Mouse (Mus musculus): ENCODE data around the gene Taf8. TPM values are rescaled to one million over a fixed set of nuclear protein-coding genes. Genes with fewer than 3 reads are reported as not detected.
"Not testable (repeated sequence)": the region's sequence is repeated elsewhere in the genome, so short reads cannot be mapped to it uniquely, and the experiment has no call there.

Gene Taf8
- polyA plus RNA-seq, 1 experiment from 2014 or later: 32.4 TPM

GRCm38 (mm10) chr17:47504941-47505346 lies 2.9 kb upstream of the Taf8 start, which contains the start of gene Ccnd3:
Gene Ccnd3 (plus strand): TSS chr17:47505051.
- Histone ChIP-seq H3K9ac (peak within 1 kb of the TSS; percentile 31), H3K4me3 (replicated peaks) (peak within 1 kb of the TSS; percentile 40), H3K36me3 (peaks cover 8% of the 10 kb centered on the region), H3K9me3 (replicated peaks) (no peaks in the 10 kb centered on the region), H3K27ac (replicated peaks) (peak within 1 kb of the TSS; percentile 44; the same call in 1 of the 2 replicates), H3K4me2 (replicated peaks) (peak within 1 kb of the TSS; percentile 72), H3K27me3 (no peaks in the 10 kb centered on the region), H3K4me1 (peaks cover 44% of the 10 kb centered on the region)
- ATAC-seq (ENCODE audit: insufficient number of reproducible peaks, low FRiP score, low TSS enrichment, low read depth): 0 out of 2 replicates have a peak, but pooled peaks have one; percentile 5
- 3% methylated on average over 22 of the region's 22 CpGs for WGBS

- no peaks in the 10 kb centered on the region for H3K27me3 ChIP-seq
- peaks cover 44% of the 10 kb centered on the region for H3K4me1 ChIP-seq
- H3K4me2 ChIP-seq (replicated peaks): peak overlapping the region; percentile 72
- H3K4me3 ChIP-seq (replicated peaks): peak overlapping the region; percentile 40
- WGBS: 69% methylated on average over 5 of the region's 5 CpGs
- peaks cover 12% of the 10 kb centered on the region for H3K36me3 ChIP-seq
- no peak overlapping the region for H3K27ac ChIP-seq (replicated peaks)
- ATAC-seq (ENCODE audit: insufficient number of reproducible peaks, low FRiP score, low TSS enrichment, low read depth): no peak
- 0 out of 2 replicates have a peak overlapping the region, but pooled peaks have one; percentile 31 for H3K9ac ChIP-seq
- no peaks in the 10 kb centered on the region for H3K9me3 ChIP-seq (replicated peaks)
These were observed 2.1 kb upstream of the Taf8 start for GRCm38 (mm10) chr17:47504228-47504627.

GRCm38 (mm10) chr17:47503689-47504088 lies 1.6 kb upstream of the Taf8 start:
- Histone ChIP-seq H3K36me3 (peaks cover 17% of the 10 kb centered on the region), H3K9me3 (replicated peaks) (no peaks in the 10 kb centered on the region), H3K9ac (no peak overlapping the region), H3K4me1 (peaks cover 44% of the 10 kb centered on the region), H3K27me3 (no peaks in the 10 kb centered on the region), H3K27ac (replicated peaks) (no peak overlapping the region), H3K4me2 (replicated peaks) (no peak overlapping the region), H3K4me3 (replicated peaks) (no peak overlapping the region)
- ATAC-seq (ENCODE audit: insufficient number of reproducible peaks, low FRiP score, low TSS enrichment, low read depth): no peak

- not testable (repeated sequence) for H3K4me2 ChIP-seq (replicated peaks); H3K9me3 ChIP-seq (replicated peaks); H3K27me3 ChIP-seq; ATAC-seq (ENCODE audit: insufficient number of reproducible peaks, low FRiP score, low TSS enrichment, low read depth); H3K9ac ChIP-seq
- H3K27ac ChIP-seq (replicated peaks): peak overlapping the region; percentile 58; the same call in 1 of the 2 replicates
- H3K4me1 ChIP-seq: peaks cover 34% of the 10 kb centered on the region
- H3K4me3 ChIP-seq (replicated peaks): peak overlapping the region; percentile 91
- 78% methylated on average over 6 of the region's 6 CpGs for WGBS
- peaks cover 25% of the 10 kb centered on the region for H3K36me3 ChIP-seq
These were observed 584 bp upstream of the Taf8 start for GRCm38 (mm10) chr17:47502707-47503045.

GRCm38 (mm10) chr17:47501531-47501930 lies 561 bp downstream of the Taf8 start:
- ATAC-seq (ENCODE audit: insufficient number of reproducible peaks, low FRiP score, low TSS enrichment, low read depth): no peak
- Histone ChIP-seq H3K4me2 (replicated peaks) (peak overlapping the region; percentile 88), H3K36me3 (peaks cover 33% of the 10 kb centered on the region), H3K4me3 (replicated peaks) (peak overlapping the region; percentile 91), H3K9me3 (replicated peaks) (no peaks in the 10 kb centered on the region), H3K4me1 (peaks cover 28% of the 10 kb centered on the region), H3K27ac (replicated peaks) (peak overlapping the region; percentile 90), H3K9ac (peak overlapping the region; percentile 72), H3K27me3 (no peaks in the 10 kb centered on the region)
- 8% methylated on average over 11 of the region's 11 CpGs for WGBS

GRCm38 (mm10) chr17:47494132-47494531 lies 8.0 kb downstream of the Taf8 start:
- WGBS: 90% methylated on average over 11 of the region's 11 CpGs
- Histone ChIP-seq H3K27me3 (no peaks in the 10 kb centered on the region), H3K9me3 (replicated peaks) (no peaks in the 10 kb centered on the region), H3K4me1 (no peaks in the 10 kb centered on the region), H3K9ac (no peak overlapping the region), H3K36me3 (peaks cover 89% of the 10 kb centered on the region), H3K4me2 (replicated peaks) (no peak overlapping the region), H3K4me3 (replicated peaks) (no peak overlapping the region), H3K27ac (replicated peaks) (no peak overlapping the region)
- no peak for ATAC-seq (ENCODE audit: insufficient number of reproducible peaks, low FRiP score, low TSS enrichment, low read depth)

- Histone ChIP-seq H3K4me1 (no peaks in the 10 kb centered on the region), H3K9ac (no peak overlapping the region), H3K36me3 (peaks cover 89% of the 10 kb centered on the region), H3K4me2 (replicated peaks) (no peak overlapping the region), H3K4me3 (replicated peaks) (no peak overlapping the region), H3K27me3 (no peaks in the 10 kb centered on the region), H3K9me3 (replicated peaks) (no peaks in the 10 kb centered on the region), H3K27ac (replicated peaks) (no peak overlapping the region)
- 90% methylated on average over 6 of the region's 6 CpGs for WGBS
- ATAC-seq (ENCODE audit: insufficient number of reproducible peaks, low FRiP score, low TSS enrichment, low read depth): no peak
These were observed 8.4 kb downstream of the Taf8 start for GRCm38 (mm10) chr17:47493653-47494052.

- peaks cover 88% of the 10 kb centered on the region for H3K36me3 ChIP-seq
- WGBS: 82% methylated on average over 6 of the region's 6 CpGs
These were observed 9.4 kb downstream of the Taf8 start for GRCm38 (mm10) chr17:47492731-47493130.

GRCm38 (mm10) chr17:47490791-47491190 lies 11.3 kb downstream of the Taf8 start:
- Histone ChIP-seq H3K27me3 (no peaks in the 10 kb centered on the region), H3K27ac (replicated peaks) (no peak overlapping the region), H3K36me3 (peaks cover 74% of the 10 kb centered on the region), H3K4me3 (replicated peaks) (no peak overlapping the region), H3K9ac (no peak overlapping the region), H3K9me3 (replicated peaks) (no peaks in the 10 kb centered on the region), H3K4me2 (replicated peaks) (no peak overlapping the region), H3K4me1 (peaks cover 5% of the 10 kb centered on the region; the same call in 1 of the 2 replicates)
- no peak for ATAC-seq (ENCODE audit: insufficient number of reproducible peaks, low FRiP score, low TSS enrichment, low read depth)
- 84% methylated on average over 9 of the region's 9 CpGs for WGBS

More at GRCm38 (mm10) chr17:47492731-47493130, 9.4 kb downstream of the Taf8 start:
- H3K9me3 ChIP-seq (replicated peaks): no peaks in the 10 kb centered on the region
- H3K4me2 ChIP-seq (replicated peaks): no peak overlapping the region
- no peaks in the 10 kb centered on the region for H3K4me1 ChIP-seq
- no peak overlapping the region for H3K9ac ChIP-seq
- no peak for ATAC-seq (ENCODE audit: insufficient number of reproducible peaks, low FRiP score, low TSS enrichment, low read depth)
- H3K27ac ChIP-seq (replicated peaks): no peak overlapping the region
- H3K4me3 ChIP-seq (replicated peaks): no peak overlapping the region
- H3K27me3 ChIP-seq: no peaks in the 10 kb centered on the region

- Histone ChIP-seq H3K27me3 (no peaks in the 10 kb centered on the region), H3K36me3 (peaks cover 25% of the 10 kb centered on the region), H3K27ac (replicated peaks) (no peak overlapping the region), H3K9ac (no peak overlapping the region), H3K4me2 (replicated peaks) (no peak overlapping the region), H3K9me3 (replicated peaks) (no peaks in the 10 kb centered on the region), H3K4me1 (peaks cover 26% of the 10 kb centered on the region), H3K4me3 (replicated peaks) (no peak overlapping the region)
- ATAC-seq (ENCODE audit: insufficient number of reproducible peaks, low FRiP score, low TSS enrichment, low read depth): no peak
- 82% methylated on average over 3 of the region's 3 CpGs for WGBS
These were observed 16.3 kb downstream of the Taf8 start for GRCm38 (mm10) chr17:47485791-47486190.

GRCm38 (mm10) chr17:47484993-47485392 lies 17.1 kb downstream of the Taf8 start:
- 4% methylated on average over 3 of the region's 3 CpGs for WGBS
- no peak for ATAC-seq (ENCODE audit: insufficient number of reproducible peaks, low FRiP score, low TSS enrichment, low read depth)
- no peak overlapping the region for H3K4me3 ChIP-seq (replicated peaks)
- H3K4me1 ChIP-seq: peaks cover 26% of the 10 kb centered on the region
- H3K27me3 ChIP-seq: no peaks in the 10 kb centered on the region
- peaks cover 18% of the 10 kb centered on the region for H3K36me3 ChIP-seq
- H3K27ac ChIP-seq (replicated peaks): peak overlapping the region; percentile 60; the same call in 1 of the 2 replicates
- H3K9me3 ChIP-seq (replicated peaks): no peaks in the 10 kb centered on the region
- H3K4me2 ChIP-seq (replicated peaks): no peak overlapping the region
- no peak overlapping the region for H3K9ac ChIP-seq

GRCm38 (mm10) chr17:47484241-47484921 lies 17.7 kb downstream of the Taf8 start:
- no peaks in the 10 kb centered on the region for H3K27me3 ChIP-seq
- H3K9ac ChIP-seq: no peak overlapping the region
- peaks cover 12% of the 10 kb centered on the region for H3K36me3 ChIP-seq
- H3K27ac ChIP-seq (replicated peaks): peak overlapping the region; percentile 60; the same call in 1 of the 2 replicates
- no peak overlapping the region for H3K4me2 ChIP-seq (replicated peaks)
- peak; percentile 63 for ATAC-seq (ENCODE audit: insufficient number of reproducible peaks, low FRiP score, low TSS enrichment, low read depth)
- 42% methylated on average over 1 of the region's 1 CpGs for WGBS
- H3K4me3 ChIP-seq (replicated peaks): no peak overlapping the region
- H3K9me3 ChIP-seq (replicated peaks): no peaks in the 10 kb centered on the region
- peaks cover 26% of the 10 kb centered on the region for H3K4me1 ChIP-seq
